Mouse (Mus musculus): ENCODE measurements around the gene Aftph.

- TF ChIP-seq NANOG (IDR thresholded peaks at IDR 0.05; ENCODE audit: borderline replicate concordance, low read length): peak; percentile 44; the same call in 1 of the 2 replicates
- no peak for TF ChIP-seq CTCF (conservative IDR thresholded peaks at IDR 0.05; ENCODE audit: low read length)
Measured at GRCm38 (mm10) chr11:20785186-20785585, 43.8 kb upstream of the Aftph start.
